Mouse (Mus musculus) heart, postnatal 0 days (tissue): ENCODE measurements around the gene Kdsr. TPM values are rescaled to one million over a fixed set of nuclear protein-coding genes. Genes with fewer than 3 reads are reported as not detected.

Source experiments
- ATAC-seq: fragments of 200-750 bp; cut with Nextera tagmentation; 2 replicates; pipeline ENCODE4 v1.8.0; 2017; ENCODE audit warnings: low read depth, moderate number of reproducible peaks, moderate library complexity; ENCODE audit not compliant: insufficient read depth
- DNase-seq: peaks from one replicate; pipeline ENCODE4 v3.0.0-alpha.2; 2016; ENCODE audit warnings: low spot score
- H3K27ac ChIP-seq: fragments of 300-500 bp; sonication (generic); 2 replicates; pipeline ENCODE4 v1.5.1; 2014; ENCODE audit warnings: low read depth, mild to moderate bottlenecking
- H3K27me3 ChIP-seq: fragments of 300-500 bp; sonication (generic); 2 replicates; pipeline ENCODE4 v1.6.1; 2014; ENCODE audit warnings: low read length, mixed read lengths; ENCODE audit not compliant: control insufficient read depth, insufficient read depth
- H3K36me3 ChIP-seq: fragments of 300-500 bp; sonication (generic); replicated peaks from 2 replicates; pipeline ENCODE4 v1.6.1; 2014; ENCODE audit warnings: low read length, mixed read lengths; ENCODE audit not compliant: control insufficient read depth, insufficient read depth
- H3K4me1 ChIP-seq: fragments of 300-500 bp; sonication (generic); 2 replicates; pipeline ENCODE4 v1.6.1; 2014; ENCODE audit warnings: antibody characterized with exemption; ENCODE audit not compliant: control insufficient read depth, insufficient read depth
- H3K4me2 ChIP-seq: fragments of 300-500 bp; sonication (generic); 2 replicates; pipeline ENCODE4 v1.6.1; 2014; ENCODE audit warnings: low read depth, mild to moderate bottlenecking, low read length, moderate library complexity
- H3K4me3 ChIP-seq: fragments of 300-500 bp; sonication (generic); 2 replicates; pipeline ENCODE4 v1.5.1; 2014; ENCODE audit warnings: low read depth, low read length
- H3K9ac ChIP-seq: fragments of 300-500 bp; sonication (generic); replicated peaks from 2 replicates; pipeline ENCODE4 v1.6.1; 2014; ENCODE audit warnings: low read depth, low read length, mixed read lengths
- H3K9me3 ChIP-seq: fragments of 300-500 bp; sonication (generic); replicated peaks from 2 replicates; pipeline ENCODE4 v1.6.1; 2016; ENCODE audit warnings: low read length; ENCODE audit not compliant: control insufficient read depth
- CTCF ChIP-seq: IDR thresholded peaks from 2 replicates; pipeline ENCODE4 v1.5.1; 2016; ENCODE audit warnings: antibody characterized with exemption, control low read depth, low read depth
- EP300 ChIP-seq: IDR thresholded peaks from 2 replicates; pipeline ENCODE4 v1.6.1; 2016; ENCODE audit warnings: antibody characterized with exemption, low read depth
- WGBS: fragments of 180-500 bp; shearing (Covaris S2); extraction: QIAGEN DNeasy Blood & Tissue Kit; methylation state at CpG from one replicate; pipeline ENCODE4 v1.1.7; 2014; 5-methylcytosine and 5-hydroxymethylcytosine counted together
- polyA plus RNA-seq: library from polyadenylated mRNA; unstranded; fragments of >200 nt; fragmentation: Nextera tagmentation; extraction: Ambion mirVana; gene quantifications from 2 replicates; pipeline ENCODE4 v1.2.1, GENCODE M21; 2015
- total RNA-seq: library from RNA; depleted of rRNA; stranded (reverse); fragments of >200 nt; gene quantifications from 2 replicates; pipeline ENCODE4 v1.2.3, GENCODE M21; 2014; ENCODE audit warnings: low replicate concordance

The Kdsr gene
- total and polyA plus RNA-seq, 2 experiments from 2014 or later = 7.1 to 7.8 TPM

DNA sequence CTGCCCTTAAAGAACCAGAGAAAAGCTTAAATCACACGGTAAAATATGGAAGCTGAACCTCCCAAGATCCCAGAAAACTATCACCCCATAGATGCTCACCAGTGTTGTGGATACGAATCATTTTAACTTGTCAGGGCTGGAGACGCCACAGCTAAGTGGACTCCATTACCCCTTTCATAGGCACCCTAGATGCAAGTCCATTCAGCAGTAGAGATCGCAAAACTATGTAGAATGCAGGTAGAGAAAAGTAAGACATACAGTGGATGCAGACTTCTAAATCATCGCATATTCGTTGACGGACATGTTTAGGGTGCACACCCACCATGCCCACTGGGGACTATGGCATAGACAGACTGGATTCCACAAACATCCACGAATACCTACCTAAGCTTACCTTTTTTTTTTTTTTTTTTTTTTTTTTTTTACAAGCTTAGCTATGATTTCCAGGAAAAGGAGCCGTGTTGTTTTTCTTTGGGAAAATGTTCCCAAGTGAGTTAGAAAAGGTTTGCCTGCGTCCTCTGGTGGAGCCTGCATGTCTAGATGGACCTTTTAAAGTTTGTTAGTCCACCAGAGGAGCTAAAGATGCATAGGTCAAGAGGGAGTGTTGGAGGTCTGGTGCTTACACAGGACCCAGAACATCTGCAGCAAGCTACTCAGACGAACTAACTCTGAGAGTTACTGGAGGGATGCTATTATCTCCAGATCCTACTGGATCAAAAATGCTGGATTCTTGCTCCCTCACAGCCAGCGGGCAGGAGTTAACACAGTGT, 48.0 kb downstream of the Kdsr start:
- no peaks in the 10 kb centered on the region for H3K36me3 ChIP-seq
- no peak for TF ChIP-seq EP300
- peak; percentile 45 for TF ChIP-seq CTCF
- no peaks in the 10 kb centered on the region for H3K27me3 ChIP-seq
- 0 out of 2 replicates have a peak overlapping the region, but pooled peaks have one; percentile 11 for H3K9ac ChIP-seq
- peak overlapping the region; percentile 94 for H3K4me3 ChIP-seq
- no peak for ATAC-seq
- peak; percentile 39 for DNase-seq
- peaks cover 9% of the 10 kb centered on the region; the same call in 1 of the 2 replicates for H3K4me1 ChIP-seq
- 54% methylated on average over 12 of the region's 12 CpGs for WGBS
- H3K4me2 ChIP-seq = peak overlapping the region; percentile 82
- no peak overlapping the region for H3K27ac ChIP-seq
- H3K9me3 ChIP-seq = no peaks in the 10 kb centered on the region

DNA sequence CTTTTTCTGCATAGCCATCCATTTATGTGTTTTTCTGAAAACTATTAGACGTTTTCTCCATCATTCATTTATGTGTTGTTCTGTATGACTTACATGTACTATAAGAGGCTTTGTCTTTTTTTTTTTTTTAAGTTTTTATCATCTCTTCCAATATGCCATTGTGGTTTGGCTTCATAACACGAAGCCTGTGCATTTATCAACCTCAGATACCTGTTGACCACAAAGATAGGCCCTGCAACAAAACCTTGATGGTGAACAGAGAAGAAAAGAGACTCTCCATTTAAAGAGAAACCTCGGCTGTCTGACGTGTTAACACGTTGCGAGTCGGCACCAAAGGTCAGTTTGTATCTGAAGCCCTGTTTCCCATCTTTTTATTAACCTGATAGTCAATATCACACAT, 49.3 kb downstream of the Kdsr start:
- Histone ChIP-seq H3K27me3 (no peaks in the 10 kb centered on the region), H3K4me2 (no peak overlapping the region)

DNA sequence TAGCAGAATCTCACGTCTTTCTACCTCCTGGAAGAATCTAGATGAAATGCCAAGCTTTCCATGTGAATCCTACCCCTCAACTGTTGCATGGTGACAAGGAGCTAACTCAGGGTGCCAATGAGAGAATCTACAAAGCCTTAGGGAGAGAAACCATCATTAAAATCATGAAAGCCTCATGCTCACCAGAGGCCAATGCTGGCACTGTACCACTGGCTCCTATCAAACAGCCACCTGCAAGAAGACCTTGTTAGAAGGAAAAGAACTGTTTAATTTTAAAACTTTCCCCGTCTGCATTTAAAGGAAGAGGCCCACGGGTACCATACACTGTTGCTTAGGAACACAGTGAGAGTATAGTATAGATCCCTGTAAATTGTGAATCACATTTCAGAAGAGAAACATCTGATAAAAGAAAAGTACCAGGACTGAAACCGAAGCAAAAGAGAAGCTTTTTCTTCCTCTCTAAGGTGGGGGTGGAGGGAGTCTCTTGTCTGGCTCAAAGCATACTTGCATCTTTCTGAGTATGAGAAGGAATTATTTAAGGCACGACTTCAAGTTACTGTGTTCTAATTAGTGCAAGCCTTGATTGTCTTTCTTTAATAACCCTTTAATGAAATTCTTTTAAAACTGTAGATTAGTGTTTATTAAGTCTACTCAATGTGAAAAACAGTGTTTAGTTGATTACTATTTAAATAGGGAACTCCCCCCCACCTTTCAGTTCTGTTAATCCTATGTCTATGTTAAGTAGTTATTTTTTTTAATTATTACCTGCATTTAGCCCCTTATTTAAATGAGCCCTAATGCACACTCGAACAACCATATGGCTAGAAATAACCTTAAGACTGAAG, 52.3 kb downstream of the Kdsr start:
- Histone ChIP-seq H3K4me2 (no peak overlapping the region), H3K9me3 (no peaks in the 10 kb centered on the region), H3K9ac (no peak overlapping the region), H3K27me3 (no peaks in the 10 kb centered on the region), H3K27ac (no peak overlapping the region), H3K36me3 (no peaks in the 10 kb centered on the region), H3K4me3 (no peak overlapping the region), H3K4me1 (peaks cover 11% of the 10 kb centered on the region; the same call in 1 of the 2 replicates)
- DNase-seq (no peak), ATAC-seq (no peak)
- TF ChIP-seq CTCF (no peak), EP300 (no peak)
- 78% methylated on average over 6 of the region's 6 CpGs for WGBS

More for the DNA sequence above, 49.3 kb downstream of the Kdsr start:
- TF ChIP-seq EP300 = no peak
- no peak for TF ChIP-seq CTCF
- H3K4me1 ChIP-seq = peaks cover 9% of the 10 kb centered on the region; the same call in 1 of the 2 replicates
- DNase-seq = no peak
- 67% methylated on average over 7 of the region's 7 CpGs for WGBS
- no peaks in the 10 kb centered on the region for H3K36me3 ChIP-seq
- H3K4me3 ChIP-seq = no peak overlapping the region
- H3K9me3 ChIP-seq = no peaks in the 10 kb centered on the region
- ATAC-seq = no peak
- H3K27ac ChIP-seq = no peak overlapping the region
- H3K9ac ChIP-seq = no peak overlapping the region

DNA sequence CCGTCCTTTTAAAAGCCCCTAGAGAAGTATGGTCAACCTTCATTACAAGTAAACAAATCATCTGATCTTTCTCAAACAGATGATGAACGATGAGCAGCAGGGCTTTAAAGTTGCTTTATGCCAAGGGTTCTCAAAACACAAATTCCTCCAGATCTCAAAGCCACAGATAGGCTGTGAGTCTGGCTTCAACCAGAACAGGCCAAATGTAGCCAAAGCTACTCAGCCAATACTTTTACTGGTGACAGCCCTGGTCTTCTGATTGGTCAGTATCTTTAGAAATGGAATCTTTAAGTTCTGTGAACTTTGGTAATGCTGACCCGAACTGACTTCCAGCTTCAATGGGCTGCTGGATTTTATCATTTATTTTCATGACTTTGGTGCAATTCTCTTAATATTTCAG, 56.3 kb downstream of the Kdsr start:
- no peaks in the 10 kb centered on the region for H3K9me3 ChIP-seq
- no peak overlapping the region for H3K4me3 ChIP-seq
- 44% methylated on average over 3 of the region's 3 CpGs for WGBS
- no peak overlapping the region for H3K9ac ChIP-seq
- no peaks in the 10 kb centered on the region for H3K36me3 ChIP-seq
- no peaks in the 10 kb centered on the region for H3K27me3 ChIP-seq
- no peak for DNase-seq
- peak overlapping the region; percentile 38; the same call in 1 of the 2 replicates for H3K27ac ChIP-seq
- peaks cover 16% of the 10 kb centered on the region; the same call in 1 of the 2 replicates for H3K4me1 ChIP-seq
- no peak overlapping the region for H3K4me2 ChIP-seq
- ATAC-seq = no peak
- no peak for TF ChIP-seq EP300
- TF ChIP-seq CTCF = no peak

DNA sequence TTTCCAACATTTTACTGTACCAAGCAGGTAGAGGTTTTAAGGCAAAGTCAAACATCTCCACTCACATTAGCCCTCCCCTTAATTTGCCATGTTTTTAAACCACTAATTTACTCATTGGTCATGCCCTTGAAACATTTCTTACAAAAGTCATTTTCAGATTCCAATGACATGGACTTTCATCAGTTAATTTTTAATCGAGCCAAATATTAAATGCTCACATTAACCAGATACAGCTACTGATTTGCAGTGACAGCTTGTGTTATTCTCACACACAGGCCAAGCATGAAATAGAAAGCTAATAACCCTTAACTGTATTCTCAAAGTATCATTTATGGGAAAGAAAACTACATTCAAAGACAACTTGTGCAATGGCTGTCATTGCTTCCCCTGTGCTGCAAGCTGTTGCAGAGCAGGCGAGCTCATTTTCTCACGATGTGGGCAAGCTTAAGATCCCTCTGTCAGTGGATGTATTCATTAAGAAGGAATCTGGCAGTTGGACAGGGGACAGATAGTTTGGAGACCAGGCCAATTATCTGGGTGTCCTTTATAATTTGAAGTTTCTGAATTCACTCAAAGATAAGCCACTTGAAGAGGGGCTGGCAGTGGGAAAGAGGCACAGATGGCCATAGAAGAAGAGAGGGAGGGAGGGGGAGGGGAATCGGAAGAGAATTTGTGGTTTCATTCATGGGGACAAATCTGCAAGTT, 56.9 kb downstream of the Kdsr start:
- 37% methylated on average over 4 of the region's 4 CpGs for WGBS
- Histone ChIP-seq H3K27me3 (no peaks in the 10 kb centered on the region), H3K4me2 (no peak overlapping the region), H3K9me3 (no peaks in the 10 kb centered on the region), H3K4me3 (no peak overlapping the region), H3K27ac (peak overlapping the region; percentile 38; the same call in 1 of the 2 replicates), H3K9ac (no peak overlapping the region), H3K4me1 (peaks cover 16% of the 10 kb centered on the region; the same call in 1 of the 2 replicates), H3K36me3 (no peaks in the 10 kb centered on the region)
- ATAC-seq (no peak), DNase-seq (no peak)
- TF ChIP-seq EP300 (no peak), CTCF (no peak)
